Mouse (Mus musculus): Measurements from ENCODE around the gene Rabep1. TPM values are rescaled to one million over a fixed set of nuclear protein-coding genes. Genes with fewer than 3 reads are reported as not detected.
A peak's percentile ranks its signal among the peaks of the same experiment; 100 is the strongest.

Rabep1 gene
- polyA plus RNA-seq, 1 experiment from 2014 or later, result 58.7 TPM

DNA sequence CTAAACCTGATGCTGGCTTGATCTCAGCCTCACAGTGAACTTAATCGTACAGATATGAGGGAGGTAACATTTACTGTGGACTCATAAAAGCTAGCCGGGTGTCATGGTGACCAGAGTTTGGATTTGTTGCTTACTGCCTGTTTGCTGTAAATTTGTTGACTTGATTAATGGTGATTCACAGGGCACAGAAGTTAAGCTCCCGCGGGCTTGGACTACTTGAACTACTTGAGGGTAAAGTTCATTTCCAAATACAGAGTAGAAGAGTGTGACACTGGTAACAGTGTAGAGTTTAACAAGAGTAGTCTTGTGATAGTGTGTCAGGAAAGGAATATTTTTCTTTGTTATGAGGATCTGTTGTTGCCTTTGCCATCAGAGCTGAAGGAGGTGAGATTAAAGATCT is 74.9 kb downstream of the Rabep1 start:
- H3K4me1 ChIP-seq, result no peaks in the 10 kb centered on the region
- H3K36me3 ChIP-seq, result peaks cover 49% of the 10 kb centered on the region
- no peaks in the 10 kb centered on the region for H3K9me3 ChIP-seq
- WGBS, result 91% methylated on average over 4 of the region's 4 CpGs
- no peak overlapping the region for H3K9ac ChIP-seq
- no peaks in the 10 kb centered on the region for H3K27me3 ChIP-seq (replicated peaks)
- H3K4me2 ChIP-seq (replicated peaks), result no peak overlapping the region
- H3K27ac ChIP-seq, result no peak overlapping the region
- ATAC-seq (ENCODE audit: low FRiP score, low read depth), result no peak
- H3K4me3 ChIP-seq, result no peak overlapping the region

DNA sequence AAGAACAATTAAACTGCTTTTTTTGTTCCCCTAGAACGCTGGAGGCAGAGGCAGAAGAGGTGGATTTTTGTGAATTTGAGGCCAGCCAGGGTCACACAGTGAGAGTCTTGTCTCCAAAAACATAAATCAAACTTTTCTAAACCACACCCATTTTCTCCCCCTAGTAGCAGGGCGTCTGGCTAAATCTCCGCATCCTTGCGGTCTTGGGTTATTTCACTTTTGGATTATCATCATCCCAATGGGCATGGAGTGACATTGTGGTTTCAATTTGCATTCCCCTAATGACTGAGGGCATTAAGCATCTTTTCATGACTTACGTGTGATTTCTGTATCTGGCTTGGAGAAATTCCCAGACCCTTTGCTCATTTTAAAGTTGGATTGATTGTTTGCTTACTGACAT is 86.9 kb downstream of the Rabep1 start:
- 76% methylated on average over 5 of the region's 5 CpGs for WGBS
- Histone ChIP-seq H3K36me3 (peaks cover 31% of the 10 kb centered on the region), H3K9ac (no peak overlapping the region), H3K27me3 (replicated peaks) (no peaks in the 10 kb centered on the region), H3K4me2 (replicated peaks) (no peak overlapping the region), H3K4me1 (no peaks in the 10 kb centered on the region), H3K27ac (no peak overlapping the region), H3K4me3 (no peak overlapping the region), H3K9me3 (no peaks in the 10 kb centered on the region)
- ATAC-seq (ENCODE audit: low FRiP score, low read depth), result no peak

DNA sequence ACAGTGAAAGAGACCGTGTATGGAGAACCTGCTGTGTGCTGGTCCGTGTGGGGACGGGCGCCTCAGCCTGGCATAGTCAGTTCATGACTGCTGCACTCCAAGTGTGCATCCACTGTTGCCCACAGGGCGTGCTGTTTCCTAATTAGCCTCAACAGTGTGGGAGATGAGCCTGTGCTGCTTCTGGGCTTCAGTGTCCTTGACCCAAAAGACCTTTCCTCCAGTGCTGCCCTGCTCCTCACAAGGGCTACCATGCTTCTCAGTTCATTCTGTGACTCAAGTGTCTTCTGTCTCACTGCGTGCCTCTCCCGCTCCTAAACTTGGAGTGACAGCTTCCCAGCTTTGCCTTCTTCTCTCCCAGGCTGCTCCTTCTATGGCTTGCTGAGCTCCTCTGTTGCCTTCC is 90.7 kb downstream of the Rabep1 start:
- Histone ChIP-seq H3K9me3 (no peaks in the 10 kb centered on the region), H3K36me3 (peaks cover 59% of the 10 kb centered on the region), H3K27ac (no peak overlapping the region), H3K27me3 (replicated peaks) (no peaks in the 10 kb centered on the region), H3K4me2 (replicated peaks) (no peak overlapping the region), H3K4me1 (no peaks in the 10 kb centered on the region), H3K9ac (no peak overlapping the region), H3K4me3 (no peak overlapping the region)
- no peak for ATAC-seq (ENCODE audit: low FRiP score, low read depth)
- 91% methylated on average over 7 of the region's 7 CpGs for WGBS

DNA sequence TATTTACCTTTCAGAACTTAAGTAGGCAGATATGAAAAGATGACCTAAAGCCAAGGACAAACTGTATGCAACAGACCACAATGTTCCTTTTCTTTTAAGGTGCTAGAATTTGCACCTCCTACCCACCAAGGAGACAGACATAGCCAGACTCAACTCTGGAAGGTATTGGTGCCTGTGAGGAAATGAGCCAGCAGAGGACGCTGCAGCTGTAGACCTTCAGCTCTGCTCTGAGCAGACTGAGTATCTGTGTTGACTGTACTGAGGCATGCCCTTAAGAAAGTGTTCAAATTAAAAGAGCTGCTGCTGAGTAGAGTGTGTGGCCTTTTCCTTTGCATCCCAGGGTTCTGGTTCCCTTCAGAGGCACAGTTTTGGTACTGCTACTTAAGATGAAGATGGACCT is 98.0 kb downstream of the Rabep1 start:
- no peaks in the 10 kb centered on the region for H3K4me1 ChIP-seq
- H3K9me3 ChIP-seq, result no peaks in the 10 kb centered on the region
- no peak overlapping the region for H3K9ac ChIP-seq
- no peak overlapping the region for H3K27ac ChIP-seq
- 86% methylated on average over 1 of the region's 1 CpGs for WGBS
- H3K36me3 ChIP-seq, result peaks cover 82% of the 10 kb centered on the region
- H3K27me3 ChIP-seq (replicated peaks), result no peaks in the 10 kb centered on the region
- no peak for ATAC-seq (ENCODE audit: low FRiP score, low read depth)
- H3K4me2 ChIP-seq (replicated peaks), result no peak overlapping the region
- H3K4me3 ChIP-seq, result no peak overlapping the region

DNA sequence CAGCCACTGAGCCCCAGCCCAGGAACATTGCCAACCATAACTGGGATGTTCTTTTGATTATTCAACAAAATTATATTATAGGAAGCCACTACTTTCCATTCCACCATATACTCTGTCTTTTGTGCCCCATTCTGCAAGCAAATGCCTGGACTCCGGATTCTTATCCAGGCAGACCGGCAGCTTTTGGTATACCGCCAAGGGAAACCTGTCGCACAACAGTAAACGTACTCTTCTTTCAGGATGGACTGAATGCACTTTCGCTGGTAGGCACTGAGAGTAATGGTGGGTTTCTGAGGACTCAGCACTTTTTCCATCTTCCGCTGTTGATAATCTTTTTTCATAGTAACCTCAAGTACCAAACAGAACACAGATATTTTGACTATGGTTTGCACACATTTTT is 99.1 kb downstream of the Rabep1 start:
- Histone ChIP-seq H3K4me2 (replicated peaks) (no peak overlapping the region), H3K27me3 (replicated peaks) (no peaks in the 10 kb centered on the region), H3K36me3 (peaks cover 83% of the 10 kb centered on the region), H3K27ac (no peak overlapping the region), H3K9me3 (no peaks in the 10 kb centered on the region), H3K4me1 (no peaks in the 10 kb centered on the region), H3K9ac (no peak overlapping the region), H3K4me3 (no peak overlapping the region)
- no peak for ATAC-seq (ENCODE audit: low FRiP score, low read depth)
- 93% methylated on average over 7 of the region's 7 CpGs for WGBS

DNA sequence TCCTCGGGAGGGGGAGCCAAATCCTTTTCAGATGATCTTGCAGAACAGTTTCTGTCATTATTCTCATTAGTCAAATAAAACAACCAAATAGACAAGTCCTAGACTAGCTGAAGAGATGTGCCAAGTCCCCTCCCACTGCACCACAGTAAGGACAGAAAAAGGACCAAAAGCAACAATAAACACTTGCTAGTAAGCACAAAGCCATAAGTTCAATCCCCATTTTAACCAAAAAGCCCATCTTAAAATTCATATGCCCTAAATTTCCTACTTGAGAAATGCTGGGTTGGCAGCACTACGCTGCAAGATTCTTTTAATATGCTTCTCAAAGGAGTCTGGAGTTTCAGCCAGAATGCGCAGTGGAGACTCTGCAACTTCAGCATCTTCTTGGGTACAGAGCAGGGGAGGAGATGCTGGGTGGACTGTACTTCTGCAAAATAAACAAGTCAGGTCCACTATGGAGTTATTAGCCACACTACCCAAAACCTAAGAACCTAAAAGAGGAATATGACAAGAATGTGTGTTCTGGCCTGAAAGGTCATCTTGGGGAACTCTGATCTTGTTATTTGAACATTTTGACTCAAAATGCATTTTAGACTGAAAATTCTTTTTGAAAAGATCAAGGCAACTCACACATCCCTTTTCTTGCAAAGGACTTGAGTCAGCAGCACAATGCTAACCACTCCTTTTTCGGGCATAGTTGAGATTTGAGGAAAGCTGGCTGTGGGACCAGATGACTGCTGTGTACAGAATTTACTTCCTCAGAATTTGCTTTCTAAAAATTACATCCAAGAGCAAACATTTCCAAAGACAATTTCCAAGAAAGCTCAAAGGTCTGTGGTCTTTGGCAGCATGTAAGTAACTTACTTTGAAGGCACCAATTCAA is 100.6 kb downstream of the Rabep1 start:
- no peaks in the 10 kb centered on the region for H3K27me3 ChIP-seq (replicated peaks)
- H3K4me1 ChIP-seq, result no peaks in the 10 kb centered on the region
- no peaks in the 10 kb centered on the region for H3K9me3 ChIP-seq
- H3K9ac ChIP-seq, result no peak overlapping the region
- no peak overlapping the region for H3K4me2 ChIP-seq (replicated peaks)
- peaks cover 88% of the 10 kb centered on the region for H3K36me3 ChIP-seq
- no peak for ATAC-seq (ENCODE audit: low FRiP score, low read depth)
- no peak overlapping the region for H3K27ac ChIP-seq
- no peak overlapping the region for H3K4me3 ChIP-seq
- 94% methylated on average over 4 of the region's 4 CpGs for WGBS

DNA sequence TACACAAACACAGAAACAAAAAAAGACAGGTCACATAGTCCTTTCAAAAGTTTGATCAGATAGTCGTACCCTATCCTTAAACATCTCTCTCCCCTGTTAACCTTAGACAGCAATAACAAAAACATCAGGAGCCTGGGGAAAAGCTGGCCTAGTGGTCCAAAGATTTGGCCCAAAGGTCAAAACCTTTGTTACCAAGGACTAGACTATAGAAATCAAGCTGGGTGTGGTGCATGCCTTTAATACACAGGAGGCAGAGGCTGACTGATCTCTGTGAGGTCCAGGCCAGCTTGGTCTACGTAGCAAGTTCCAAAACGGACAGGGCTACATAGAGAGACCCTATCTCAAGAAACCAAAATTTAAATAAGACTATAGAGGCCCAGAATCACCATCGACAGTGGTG is 110.1 kb downstream of the Rabep1 start:
- 91% methylated on average over 4 of the region's 4 CpGs for WGBS

DNA sequence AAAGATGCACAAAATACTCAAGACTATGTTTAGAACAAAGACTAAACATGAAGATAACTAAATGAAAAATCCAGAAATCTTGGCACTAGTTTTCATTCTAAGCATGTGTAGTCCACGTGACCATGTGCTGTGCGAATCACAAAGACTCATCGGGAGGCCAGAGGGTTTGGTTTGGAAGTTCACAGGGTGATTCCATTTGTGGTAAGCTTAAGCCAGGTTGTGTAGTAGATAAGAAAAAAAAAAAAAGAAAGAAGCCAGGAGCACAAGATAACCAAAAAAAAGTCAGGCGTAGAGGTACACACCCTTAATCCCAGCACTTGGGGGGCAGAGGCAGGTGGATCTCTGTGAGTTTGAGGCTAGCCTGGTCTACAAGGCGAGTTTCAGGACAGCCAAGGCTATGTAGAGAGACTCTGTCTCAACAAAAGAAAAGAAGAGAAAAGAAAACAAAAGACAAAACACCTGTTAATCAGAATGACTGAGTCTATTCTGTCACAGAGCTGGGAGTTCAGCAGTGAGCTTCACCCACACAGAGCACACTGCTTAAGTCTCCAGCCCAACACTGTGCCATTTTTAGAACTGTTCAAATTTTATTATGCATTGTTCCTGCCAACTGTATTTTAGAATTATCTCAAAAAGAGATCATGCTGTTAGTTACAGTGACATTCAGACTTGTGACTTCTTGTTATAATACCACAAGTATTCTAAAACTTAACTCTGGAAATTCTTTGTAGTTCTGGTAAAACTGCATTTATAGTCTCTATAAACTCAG is 116.4 kb downstream of the Rabep1 start:
- ATAC-seq (ENCODE audit: low FRiP score, low read depth), result no peak
- no peaks in the 10 kb centered on the region for H3K9me3 ChIP-seq
- H3K4me3 ChIP-seq, result no peak overlapping the region
- H3K4me2 ChIP-seq (replicated peaks), result no peak overlapping the region
- no peaks in the 10 kb centered on the region for H3K27me3 ChIP-seq (replicated peaks)
- WGBS, result 91% methylated on average over 5 of the region's 5 CpGs
- no peak overlapping the region for H3K9ac ChIP-seq
- H3K4me1 ChIP-seq, result no peaks in the 10 kb centered on the region
- no peak overlapping the region for H3K27ac ChIP-seq
- peaks cover 91% of the 10 kb centered on the region for H3K36me3 ChIP-seq

More for the DNA sequence above, 110.1 kb downstream of the Rabep1 start:
- Histone ChIP-seq H3K9ac (no peak overlapping the region), H3K27me3 (replicated peaks) (no peaks in the 10 kb centered on the region), H3K4me3 (no peak overlapping the region), H3K4me1 (no peaks in the 10 kb centered on the region), H3K9me3 (no peaks in the 10 kb centered on the region), H3K27ac (no peak overlapping the region), H3K4me2 (replicated peaks) (no peak overlapping the region), H3K36me3 (peaks cover 89% of the 10 kb centered on the region)
- ATAC-seq (ENCODE audit: low FRiP score, low read depth), result no peak

DNA sequence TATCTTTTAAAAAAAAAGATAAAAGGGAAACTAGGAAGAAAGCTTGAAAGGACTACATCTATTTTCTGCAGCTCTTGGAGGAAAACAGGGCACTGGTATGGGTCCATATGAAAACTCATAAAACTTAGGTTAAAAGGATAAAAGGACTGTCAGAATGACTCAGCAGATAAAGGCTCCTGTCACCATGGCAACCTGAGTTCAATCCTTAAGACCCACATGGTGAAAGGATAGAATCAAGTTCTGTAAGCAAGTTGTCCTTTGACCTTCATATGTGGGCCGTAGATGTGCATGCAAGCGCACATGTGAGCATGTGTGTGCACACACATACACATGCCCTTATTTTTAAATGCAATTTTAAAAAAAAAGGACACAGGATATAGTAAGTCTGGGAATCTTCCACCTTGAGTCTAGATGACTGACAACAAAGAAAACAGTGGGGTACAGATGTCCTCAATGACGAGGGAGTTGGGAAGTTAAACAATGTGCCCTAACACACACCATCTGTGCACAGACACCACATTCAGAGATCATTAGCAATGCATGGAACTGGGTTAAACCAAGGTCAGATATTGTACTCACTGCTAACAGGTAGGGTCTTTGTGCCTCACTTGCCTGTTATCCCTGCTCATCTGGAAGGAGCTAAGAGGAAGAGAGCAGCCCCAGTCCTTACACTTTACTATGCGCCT is 119.8 kb downstream of the Rabep1 start:
- ATAC-seq (ENCODE audit: low FRiP score, low read depth), result no peak
- no peaks in the 10 kb centered on the region for H3K9me3 ChIP-seq
- H3K27me3 ChIP-seq (replicated peaks), result no peaks in the 10 kb centered on the region
- WGBS, result 79% methylated on average over 4 of the region's 4 CpGs
- H3K4me2 ChIP-seq (replicated peaks), result no peak overlapping the region
- H3K27ac ChIP-seq, result no peak overlapping the region
- H3K4me1 ChIP-seq, result peaks cover 8% of the 10 kb centered on the region
- H3K36me3 ChIP-seq, result peaks cover 67% of the 10 kb centered on the region
- no peak overlapping the region for H3K9ac ChIP-seq
- no peak overlapping the region for H3K4me3 ChIP-seq

DNA sequence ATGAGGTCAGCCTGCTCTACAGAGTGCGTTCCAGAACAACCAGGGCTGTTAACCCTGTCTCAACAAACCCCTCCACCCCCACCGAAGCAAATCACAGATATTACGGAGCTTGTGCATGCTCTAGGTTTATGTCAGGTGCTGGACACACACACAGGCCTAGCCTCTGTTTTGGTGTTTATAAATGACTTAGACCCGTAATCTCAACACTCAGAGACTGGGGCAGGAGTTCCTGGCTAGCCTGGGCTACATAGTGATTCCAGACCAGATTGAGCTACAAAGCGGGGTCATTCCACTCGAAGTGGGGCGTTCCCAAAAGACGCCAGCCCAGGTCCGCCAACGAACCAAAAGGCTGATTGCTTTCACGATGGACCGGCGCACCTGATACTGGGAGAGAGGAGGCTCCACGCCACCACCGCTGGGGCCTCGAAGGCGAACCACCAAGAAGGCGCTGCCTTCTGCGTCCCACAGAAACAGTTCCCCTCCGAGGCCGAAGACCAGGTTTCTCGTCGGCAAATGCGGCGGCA is 124.8 kb downstream of the Rabep1 start:
- peaks cover 12% of the 10 kb centered on the region for H3K4me1 ChIP-seq
- peak overlapping the region; percentile 82 for H3K4me3 ChIP-seq
- peak; percentile 19 for ATAC-seq (ENCODE audit: low FRiP score, low read depth)
- H3K4me2 ChIP-seq (replicated peaks), result peak overlapping the region; percentile 88
- H3K27me3 ChIP-seq (replicated peaks), result no peaks in the 10 kb centered on the region
- no peaks in the 10 kb centered on the region for H3K9me3 ChIP-seq
- under 1% methylated on average over 25 of the region's 25 CpGs for WGBS
- peaks cover 34% of the 10 kb centered on the region for H3K36me3 ChIP-seq
- H3K27ac ChIP-seq, result peak overlapping the region; percentile 51; the same call in 1 of the 2 replicates
- peak overlapping the region; percentile 89 for H3K9ac ChIP-seq

DNA sequence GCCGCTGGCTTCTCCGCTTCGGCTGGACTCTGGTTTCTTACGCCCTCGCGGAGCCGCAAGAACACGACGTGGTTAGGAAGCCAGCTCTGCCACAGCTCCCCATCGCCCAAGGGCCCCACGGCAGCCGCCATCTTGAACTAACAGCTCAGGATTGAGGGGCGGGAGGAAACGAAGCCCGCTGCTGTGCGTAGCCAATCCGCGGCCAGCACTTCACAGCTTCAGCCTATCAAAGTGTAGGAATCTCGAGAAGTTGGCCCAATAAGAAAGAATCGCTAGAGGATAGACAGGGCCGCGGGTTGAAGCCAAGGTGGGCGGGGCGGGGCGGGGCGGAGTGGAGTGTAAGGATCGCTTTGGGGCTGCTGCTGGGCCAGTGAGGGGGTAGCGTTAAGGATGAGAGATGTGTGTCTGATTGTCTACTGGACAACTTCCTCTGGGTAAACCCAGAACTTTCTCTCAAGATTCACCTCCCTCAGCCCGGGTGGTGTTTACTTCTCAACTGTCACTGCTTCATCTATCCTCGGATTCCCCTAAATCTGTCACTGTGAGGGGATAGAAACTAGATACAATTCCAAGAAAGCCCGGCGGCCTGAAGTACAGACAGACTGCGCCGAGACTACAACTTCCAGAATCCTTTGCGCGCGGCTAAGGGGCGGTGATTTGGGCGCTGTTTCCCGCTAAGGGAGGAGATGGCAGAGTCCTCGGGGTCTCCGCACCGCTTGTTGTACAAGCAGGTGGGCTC is 125.4 kb downstream of the Rabep1 start, which contains the start of the genes Nup88 and Rpain:
Gene Nup88, minus strand, starts transcription at position 153 of the 739 bp plus-strand sequence.
Gene Rpain, plus strand, starts transcription at position 393 of the 739 bp plus-strand sequence.
- no peaks in the 10 kb centered on the region for H3K9me3 ChIP-seq
- H3K27me3 ChIP-seq (replicated peaks), result no peaks in the 10 kb centered on the region
- peaks cover 12% of the 10 kb centered on the region for H3K4me1 ChIP-seq
- H3K9ac ChIP-seq, result peak within 1 kb of the TSS; percentile 89
- peaks cover 33% of the 10 kb centered on the region for H3K36me3 ChIP-seq
- H3K4me3 ChIP-seq, result peak within 1 kb of the TSS; percentile 82
- H3K27ac ChIP-seq, result peak within 1 kb of the TSS; percentile 59
- peak within 1 kb of the TSS; percentile 88 for H3K4me2 ChIP-seq (replicated peaks)
- WGBS, result under 1% methylated on average over 43 of the region's 43 CpGs
- peak; percentile 99 for ATAC-seq (ENCODE audit: low FRiP score, low read depth)
